Mouse (Mus musculus) thymus, postnatal 0 days (tissue): ENCODE results near the gene D130043K22Rik. TPM values are rescaled to one million over a fixed set of nuclear protein-coding genes. Genes with fewer than 3 reads are reported as not detected.

Experiments used
- DNase-seq: peaks from one replicate; pipeline ENCODE4 v3.0.0-alpha.2; 2015; ENCODE audit warnings: low spot score
- polyA plus RNA-seq: library from polyadenylated mRNA; unstranded; fragments of >200 nt; fragmentation: Nextera tagmentation; extraction: Ambion mirVana; gene quantifications from 2 replicates; pipeline ENCODE4 v1.2.1, GENCODE M21; 2015

The D130043K22Rik gene
- polyA plus RNA-seq, 1 experiment from 2014 or later, result 0.03 TPM

GRCm38 (mm10) chr13:24945567-24945966 is 100.6 kb downstream of the D130043K22Rik start:
- no peak for DNase-seq

GRCm38 (mm10) chr13:24947158-24947557 is 102.2 kb downstream of the D130043K22Rik start:
- no peak for DNase-seq

GRCm38 (mm10) chr13:24948870-24949269 is 103.9 kb downstream of the D130043K22Rik start:
- no peak for DNase-seq

Other genes with a start within 250 kb of the D130043K22Rik start
- not detected in 2 replicates for gene Armh2, start 103.9 kb upstream of the D130043K22Rik start, polyA plus RNA-seq
- 160 and 170 TPM in 2 replicates for gene Gmnn, start 83.2 kb upstream of the D130043K22Rik start, polyA plus RNA-seq
- 21.6 and 25.6 TPM in 2 replicates for gene BC005537, start 43.5 kb upstream of the D130043K22Rik start, polyA plus RNA-seq
- 119 and 129 TPM in 2 replicates for gene Acot13, start 13.6 kb upstream of the D130043K22Rik start, polyA plus RNA-seq
- 54.3 and 60.2 TPM in 2 replicates for gene Tdp2, start 13.5 kb upstream of the D130043K22Rik start, polyA plus RNA-seq
- 1.2 and 1.3 TPM in 2 replicates for gene Aldh5a1, start 92.5 kb downstream of the D130043K22Rik start, polyA plus RNA-seq
- gene Gpld1, start 98.0 kb downstream of the D130043K22Rik start, polyA plus RNA-seq, result 0.47 and 0.54 TPM in 2 replicates
- 18.6 and 24.6 TPM in 2 replicates for gene Mrs2, start 175.2 kb downstream of the D130043K22Rik start, polyA plus RNA-seq
- gene Dcdc2a, start 210.9 kb downstream of the D130043K22Rik start, polyA plus RNA-seq, result 0.57 and 0.60 TPM in 2 replicates